Mouse (Mus musculus) layer of hippocampus, adult 9-10 months (tissue): ENCODE data around the gene Herc4.

Experiments
- DNase-seq: peaks from one replicate; pipeline ENCODE4 v3.0.0; 2022; ENCODE audit warnings: low spot score

The Herc4 gene

GRCm38 (mm10) chr10:63352111-63352510, 108.5 kb downstream of the Herc4 start:
- DNase-seq: no peak

- no peak for DNase-seq
Observed at GRCm38 (mm10) chr10:63360502-63360901, 116.9 kb downstream of the Herc4 start.

GRCm38 (mm10) chr10:63365918-63366455, 122.4 kb downstream of the Herc4 start:
- DNase-seq: no peak

- DNase-seq: no peak
Observed at GRCm38 (mm10) chr10:63367386-63367785, 123.8 kb downstream of the Herc4 start.
